Mouse (Mus musculus) T-cell, adult 2 months (primary cell): ENCODE data around the gene Aen.
A peak's percentile ranks its signal among the peaks of the same experiment; 100 is the strongest.

Experiments used
- DNase-seq: peaks from one replicate; pipeline ENCODE4 v3.0.0; 2022; ENCODE audit warnings: low spot score

Gene Aen

DNA sequence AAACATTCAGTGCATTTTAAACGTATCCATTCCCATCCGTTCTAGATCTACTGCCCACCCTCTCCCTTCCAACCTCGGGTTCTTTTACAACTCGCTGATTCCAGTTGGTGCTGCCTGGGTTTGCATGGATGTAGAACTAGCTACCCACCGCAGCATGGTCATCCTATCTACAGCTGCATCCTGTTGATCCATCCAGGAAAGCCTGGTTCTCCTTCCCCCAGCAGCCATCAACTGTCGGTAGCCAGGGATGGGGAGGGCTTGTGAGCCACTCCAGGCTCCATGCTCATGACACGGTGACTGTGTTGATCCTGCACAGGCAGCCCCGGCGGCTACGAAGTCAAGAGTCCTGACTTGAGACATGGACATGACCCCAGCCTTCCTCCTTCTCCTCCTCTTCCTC is 1.7 kb upstream of the Aen start:
- no peak for DNase-seq

DNA sequence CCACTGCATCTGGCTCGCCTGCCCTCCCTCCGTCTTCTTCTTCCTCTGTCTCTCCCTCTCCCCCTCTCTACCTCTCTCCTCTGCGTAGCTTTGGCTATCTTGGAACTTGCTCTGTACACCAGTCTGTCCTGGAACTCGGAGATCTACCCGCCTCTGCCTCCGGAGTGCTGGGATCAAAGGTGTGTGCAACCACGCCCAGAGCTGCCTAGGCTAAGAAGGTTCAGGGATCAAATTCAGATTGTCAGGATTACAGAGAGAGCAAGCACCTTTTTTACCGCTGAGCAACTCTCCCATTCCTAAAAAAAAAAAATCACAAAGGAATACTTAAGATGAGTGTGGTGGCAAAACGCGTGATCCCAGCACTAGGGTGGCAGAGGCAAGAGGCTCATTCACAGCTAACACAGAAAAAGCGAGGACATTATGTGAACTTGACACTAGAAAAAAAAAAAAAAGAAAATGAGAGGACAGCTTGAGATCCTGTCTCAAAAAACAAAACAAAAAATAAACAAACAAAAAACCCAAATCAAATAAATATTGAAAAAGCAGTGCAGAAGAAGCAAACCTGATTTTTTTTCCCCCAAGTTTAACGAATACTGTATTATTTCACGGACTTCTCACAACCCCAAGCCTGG is 517 bp upstream of the Aen start:
- DNase-seq: no peak

DNA sequence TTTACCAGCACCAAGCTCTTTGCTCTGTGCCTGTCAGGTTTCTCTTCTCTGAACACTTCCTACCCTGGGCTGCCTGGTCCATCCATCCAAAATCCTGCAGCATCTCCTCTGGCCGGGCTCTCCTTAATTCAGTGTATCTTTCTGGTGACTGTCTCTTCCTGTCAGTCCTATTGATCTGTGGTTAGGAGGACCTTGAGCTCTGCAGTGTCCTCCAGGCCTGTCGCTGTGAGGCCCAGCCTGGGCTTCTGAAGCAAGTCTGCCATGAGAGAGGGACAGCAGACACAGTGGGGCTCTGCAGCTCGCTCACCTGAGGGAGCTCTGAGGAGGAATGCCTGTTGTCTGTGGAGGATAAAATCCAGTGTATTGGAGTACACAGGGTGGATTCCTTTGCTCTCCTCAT is 1.9 kb downstream of the Aen start:
- DNase-seq: no peak

DNA sequence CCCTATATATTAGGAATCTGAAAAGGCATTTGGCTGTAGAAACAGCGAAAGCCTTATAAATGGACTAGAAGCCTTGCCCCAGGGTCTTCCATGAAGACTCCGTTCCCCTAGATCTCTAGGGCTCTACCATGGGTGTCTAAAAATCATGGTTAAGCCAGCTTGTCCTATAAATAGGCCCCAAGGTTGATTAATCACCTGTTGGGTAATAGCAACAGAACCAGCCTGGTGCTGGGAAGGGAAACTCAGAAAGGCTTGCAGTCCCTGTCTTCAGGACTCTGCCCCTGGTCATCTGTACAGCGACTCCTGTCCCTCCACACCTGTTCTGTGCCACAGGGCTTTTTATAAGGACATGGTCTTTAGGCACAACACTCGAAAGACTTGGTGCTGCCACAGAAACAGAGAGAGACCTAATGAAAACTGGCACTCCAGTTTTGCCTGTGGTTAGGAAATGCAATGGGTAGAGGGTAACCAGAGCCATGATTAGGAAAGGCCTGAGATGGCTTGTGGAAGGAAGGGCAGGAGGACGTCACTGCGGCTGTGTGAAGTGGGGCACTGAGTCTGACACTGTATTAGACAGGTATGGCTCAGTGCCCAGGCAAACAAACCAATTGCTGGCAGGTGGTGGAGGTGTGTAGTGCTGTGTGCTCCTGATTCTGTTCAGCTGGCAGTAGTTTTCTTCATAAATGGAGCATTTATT is 7.7 kb downstream of the Aen start:
- DNase-seq: no peak

DNA sequence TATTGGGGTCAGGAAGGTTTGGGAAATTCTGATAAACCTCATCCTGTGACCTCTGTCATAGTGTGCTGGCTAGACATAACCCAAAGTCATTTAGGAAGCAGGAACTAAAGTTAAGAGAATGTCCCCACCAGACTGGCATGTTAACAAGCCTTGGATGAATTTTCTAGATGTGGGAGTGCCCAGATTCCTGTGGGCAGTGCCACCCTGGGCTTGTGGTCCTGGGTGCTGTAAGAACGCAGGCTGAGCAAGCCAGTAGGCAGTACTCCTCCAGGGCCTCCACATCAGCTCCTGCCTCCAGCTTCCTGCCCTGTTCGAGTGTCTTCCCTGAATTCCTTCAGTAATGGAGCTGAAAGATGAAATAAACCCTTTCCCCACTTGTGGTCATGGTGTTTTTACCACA is 8.5 kb downstream of the Aen start:
- no peak for DNase-seq

DNA sequence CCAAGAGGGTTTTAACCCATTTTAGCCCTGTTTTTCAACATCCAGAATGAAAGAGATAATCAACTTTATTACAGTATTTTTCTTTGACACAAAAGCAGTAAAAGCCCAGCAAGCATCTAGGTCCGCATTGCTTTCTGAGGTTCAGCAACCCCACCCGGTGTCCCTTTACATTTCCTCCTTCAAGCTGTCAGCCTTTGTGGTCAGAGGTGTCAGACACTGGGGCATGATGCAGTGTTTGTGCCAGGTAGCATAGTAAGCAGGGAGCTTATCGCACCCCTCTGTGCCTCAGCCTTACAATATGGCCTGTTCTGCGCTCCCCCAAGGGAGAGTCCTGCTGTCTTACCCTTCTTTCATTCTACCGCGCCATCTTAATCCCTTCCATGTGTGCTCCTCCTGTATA is 13.4 kb downstream of the Aen start:
- DNase-seq: no peak

DNA sequence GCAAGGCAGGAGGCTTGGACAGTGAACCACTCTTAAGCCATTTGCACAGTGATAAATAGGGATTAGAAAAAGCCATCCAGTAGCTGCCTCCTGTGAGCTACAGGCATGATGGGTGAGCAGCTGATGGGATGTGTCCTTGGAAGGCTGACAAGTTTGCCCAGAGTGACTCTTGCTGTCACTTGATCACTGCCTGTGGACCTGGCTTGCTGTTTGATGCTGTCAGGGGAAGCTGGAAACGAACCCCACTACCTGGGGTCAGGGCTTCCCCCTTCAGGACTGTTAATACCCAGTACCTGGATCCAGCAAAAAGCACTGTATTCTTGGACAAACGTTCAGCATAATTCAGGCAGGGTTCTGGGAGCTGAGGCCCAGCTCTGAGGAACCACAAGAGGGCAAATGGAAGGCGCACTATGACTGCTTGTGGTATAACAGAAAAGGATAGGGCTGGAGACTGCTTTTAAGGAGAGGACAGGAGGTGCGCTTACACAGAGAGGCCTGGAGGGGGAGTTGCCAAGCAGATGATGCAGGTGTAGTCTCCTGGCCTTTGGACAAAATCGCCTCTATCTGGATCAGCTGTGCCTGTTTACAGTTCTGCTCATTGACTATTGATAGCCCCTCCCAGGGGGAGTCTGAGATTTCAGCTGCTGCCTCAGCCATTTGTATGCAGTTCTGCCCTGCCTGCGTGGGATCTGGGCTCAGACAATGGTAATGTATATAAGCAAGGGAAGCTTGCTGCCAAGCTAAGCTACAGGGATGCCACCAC is 14.9 kb downstream of the Aen start:
- peak; percentile 16 for DNase-seq

DNA sequence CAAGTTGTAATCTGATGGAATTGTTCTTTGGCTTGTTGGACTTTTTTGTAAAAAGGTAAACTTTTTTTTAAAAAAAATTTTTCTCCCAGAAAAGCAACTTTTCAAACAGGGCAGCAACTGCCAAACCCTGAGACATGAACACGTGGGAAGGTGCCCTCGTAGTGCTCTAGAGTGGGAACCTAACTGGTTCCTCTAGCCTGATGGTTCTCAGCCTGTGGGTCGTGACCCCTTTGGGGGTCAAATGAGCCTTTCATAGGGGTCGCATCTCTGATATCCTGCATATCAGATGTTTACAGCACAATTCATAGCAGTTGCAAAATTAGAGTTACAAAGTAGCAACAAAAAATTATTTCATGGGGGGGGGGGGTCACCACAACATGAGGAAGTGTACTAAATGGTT is 15.6 kb downstream of the Aen start:
- no peak for DNase-seq

DNA sequence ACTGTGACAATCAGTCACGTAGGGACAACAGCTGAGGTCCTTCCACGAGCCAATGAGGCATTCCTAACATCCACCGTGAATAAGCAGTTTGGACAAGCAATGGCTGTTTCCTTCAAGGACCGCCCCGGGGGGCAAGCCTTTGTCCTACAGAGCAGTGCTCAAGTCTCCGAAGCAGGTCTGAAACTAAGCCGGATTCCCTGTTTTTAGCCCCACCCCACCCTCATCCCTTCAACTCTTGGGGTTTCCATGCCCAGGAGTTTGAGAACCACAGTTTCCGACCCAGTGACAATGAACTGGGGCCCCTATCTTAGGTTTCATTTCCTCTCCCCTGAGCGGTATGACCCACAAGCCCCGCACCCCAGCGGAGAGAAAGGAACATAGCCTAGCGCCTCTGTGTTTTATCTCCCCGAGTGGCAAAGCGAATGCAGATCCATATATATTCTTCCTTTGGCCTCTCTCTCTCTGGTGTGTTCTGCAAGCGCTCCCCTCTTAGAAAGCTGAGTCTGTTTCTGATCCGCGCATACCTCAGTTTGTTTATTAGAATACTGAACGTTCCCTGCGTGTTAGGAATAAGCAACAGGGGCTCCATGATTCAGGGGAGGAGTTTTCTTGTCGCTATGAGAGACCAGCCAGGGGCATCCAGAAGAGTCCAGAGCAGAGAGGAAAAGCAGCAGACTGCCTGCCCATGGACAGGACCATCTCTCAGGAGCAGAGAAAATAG is 16.8 kb downstream of the Aen start:
- DNase-seq: peak; percentile 55

DNA sequence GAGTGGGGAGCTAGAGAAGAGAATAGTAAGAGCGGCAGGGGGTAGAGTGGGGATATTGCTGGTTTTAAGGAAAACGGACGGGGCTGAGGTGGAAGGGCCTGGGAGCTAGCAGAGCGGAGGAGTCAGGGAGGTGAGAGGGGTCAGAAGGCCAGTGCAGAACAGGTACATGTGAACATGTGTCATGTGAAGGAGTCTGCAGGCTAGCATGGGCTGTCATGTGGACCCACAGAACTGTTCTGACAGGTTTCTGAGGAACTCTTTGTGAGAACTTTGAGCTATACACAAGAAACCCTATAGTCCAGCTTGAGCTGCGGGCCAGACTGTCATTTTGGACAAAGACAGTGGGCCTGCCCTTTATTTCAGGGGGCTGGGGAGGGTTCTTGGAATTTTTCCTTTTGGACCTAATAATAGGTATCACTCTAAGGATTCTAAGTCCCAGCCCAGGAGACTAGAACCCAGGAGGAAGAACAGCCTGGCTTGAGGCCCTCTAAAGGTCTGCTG is 17.4 kb downstream of the Aen start, which contains the start of gene Isg20:
Gene Isg20 (plus strand): TSS at position 451 of the 501 bp plus-strand sequence.
- DNase-seq: no peak

DNA sequence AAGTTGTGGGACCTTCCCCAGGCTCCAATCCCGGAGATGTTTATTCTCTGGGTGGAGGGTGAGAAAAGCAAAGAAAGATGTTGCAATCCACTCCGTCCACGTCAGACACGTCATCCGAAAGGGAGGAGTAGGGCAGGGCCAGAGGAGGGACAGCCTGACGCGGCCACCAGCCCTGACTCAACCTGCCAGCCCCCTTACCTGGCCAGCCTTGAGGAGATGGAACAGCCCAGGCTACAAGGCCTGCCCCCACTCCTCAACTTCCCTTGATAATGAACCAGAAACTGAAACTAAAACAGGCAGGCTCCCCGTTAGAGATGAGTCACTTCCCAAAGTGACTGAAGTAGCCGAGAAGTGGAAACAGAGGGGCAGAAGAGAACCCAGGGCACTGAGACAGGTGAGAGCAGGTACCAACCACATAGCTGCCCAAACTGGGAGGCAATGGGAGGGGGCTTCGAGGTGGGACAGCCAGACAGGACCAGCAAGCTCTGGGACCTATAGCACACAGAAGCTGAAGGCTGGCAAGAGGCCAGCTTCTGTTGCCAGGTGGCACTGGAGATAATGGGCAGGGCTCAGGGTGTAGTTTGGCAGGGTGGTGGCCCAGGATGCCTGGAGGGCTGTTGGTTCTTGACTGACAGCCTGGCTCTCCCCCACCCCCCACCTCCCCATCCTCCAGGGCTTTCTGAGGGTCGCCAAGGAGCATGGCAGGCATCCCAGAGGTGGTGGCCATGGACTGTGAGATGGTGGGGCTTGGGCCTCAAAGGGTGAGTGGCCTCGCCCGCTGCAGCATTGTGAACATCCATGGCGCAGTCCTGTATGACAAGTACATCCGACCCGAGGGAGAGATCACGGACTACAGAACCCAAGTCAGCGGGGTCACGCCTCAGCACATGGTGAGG is 18.2 kb downstream of the Aen start:
- peak; percentile 60 for DNase-seq

DNA sequence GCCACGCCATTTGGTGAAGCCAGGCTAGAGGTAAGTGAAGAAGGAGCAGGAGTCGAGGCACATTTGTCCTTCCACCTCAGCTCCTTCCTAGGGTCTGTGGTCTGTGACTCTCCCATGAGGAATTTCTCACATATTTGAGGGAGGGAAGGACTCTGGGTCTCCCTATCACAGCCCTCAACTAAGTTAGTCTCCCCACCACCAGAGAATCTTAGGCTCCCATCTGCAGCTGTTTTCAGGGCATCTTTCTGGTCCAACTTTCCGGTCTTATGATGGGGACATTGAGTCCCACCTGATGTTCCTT is 18.8 kb downstream of the Aen start:
- no peak for DNase-seq

DNA sequence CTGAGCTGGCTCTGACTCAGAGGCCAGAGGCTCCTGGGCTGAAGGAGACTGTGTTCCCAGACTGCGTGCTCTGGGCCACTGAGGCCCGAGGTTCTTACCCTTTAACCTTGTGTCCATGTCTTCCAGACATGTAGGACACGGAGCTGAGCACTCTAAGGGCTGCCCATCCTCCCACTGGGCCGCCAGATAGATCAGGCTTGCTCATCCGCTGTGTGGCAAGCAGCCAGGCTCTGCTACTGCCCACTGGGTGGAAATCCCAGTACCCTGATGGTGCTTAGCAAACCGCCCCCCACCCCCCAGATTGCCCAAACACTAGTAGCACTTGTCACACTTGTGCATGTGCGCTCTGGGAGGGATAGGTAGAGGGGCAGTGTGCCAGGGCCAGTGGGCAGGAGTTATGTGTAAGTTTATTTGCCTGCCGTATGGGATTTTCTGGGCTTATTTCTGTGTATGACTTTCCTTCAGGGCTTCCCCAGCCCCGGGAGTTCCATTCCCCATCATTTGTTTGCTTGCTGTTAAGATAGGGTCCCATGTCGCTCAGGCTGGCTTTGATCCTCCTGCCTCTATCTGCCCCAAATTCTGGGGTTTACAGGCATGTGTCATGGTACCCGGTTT is 19.3 kb downstream of the Aen start:
- no peak for DNase-seq

DNA sequence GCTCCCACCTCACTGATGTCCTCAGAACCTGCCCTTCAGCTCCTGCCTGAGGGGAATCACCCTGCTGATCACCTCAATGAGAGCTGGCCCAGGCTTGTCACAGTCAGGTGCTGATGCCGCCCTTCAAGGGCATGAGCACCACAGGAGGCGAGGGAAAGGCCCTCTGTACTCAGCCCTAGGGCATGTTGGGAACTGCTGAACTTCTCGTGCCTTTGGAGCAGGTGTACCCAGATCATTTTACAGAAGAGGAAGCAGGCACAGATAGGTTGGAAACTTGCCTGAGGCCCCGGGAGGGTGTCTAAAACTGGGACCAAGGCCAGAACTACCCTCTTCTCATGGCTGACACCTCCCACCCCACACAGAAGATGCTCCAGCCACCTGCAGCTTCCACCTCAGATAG is 23.0 kb downstream of the Aen start:
- no peak for DNase-seq

DNA sequence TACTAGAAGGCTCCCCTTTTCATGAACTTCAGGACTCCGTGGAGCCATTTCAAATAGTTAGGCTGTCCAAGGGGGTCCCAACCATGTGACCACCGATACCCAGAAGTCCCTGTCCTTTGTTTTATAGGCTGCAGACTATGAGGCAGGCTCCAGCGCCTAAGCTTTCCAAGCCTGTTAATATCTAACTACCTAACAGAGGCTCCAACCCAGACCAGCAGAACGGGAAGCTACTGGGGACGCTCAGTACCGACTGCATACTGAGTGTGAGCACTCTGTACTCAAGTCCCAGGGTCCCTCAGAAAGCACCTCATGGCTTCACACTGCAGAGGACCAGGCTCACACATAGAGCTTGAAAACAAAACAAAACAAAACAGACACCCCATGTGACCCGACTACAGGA is 26.9 kb downstream of the Aen start:
- no peak for DNase-seq

DNA sequence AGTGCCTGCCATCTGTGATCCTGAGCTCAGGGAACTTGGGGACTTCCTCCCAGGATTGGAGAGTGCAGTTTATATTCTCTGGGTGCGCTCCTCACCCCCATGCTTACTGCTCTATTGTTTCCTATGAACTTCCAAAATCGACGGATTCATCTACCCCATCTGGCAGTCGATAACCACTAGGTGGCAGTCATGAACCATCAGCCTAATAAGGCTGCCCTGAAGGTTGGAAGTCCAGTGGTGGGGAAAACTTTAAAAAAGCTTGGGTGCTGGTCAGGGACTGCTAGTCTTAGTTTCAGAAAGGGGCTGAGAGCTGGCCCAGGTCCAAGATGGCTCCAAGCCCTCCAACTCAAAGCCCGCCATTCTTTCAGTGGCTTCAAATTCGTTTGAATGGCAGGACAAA is 28.6 kb downstream of the Aen start:
- peak; percentile 27 for DNase-seq

DNA sequence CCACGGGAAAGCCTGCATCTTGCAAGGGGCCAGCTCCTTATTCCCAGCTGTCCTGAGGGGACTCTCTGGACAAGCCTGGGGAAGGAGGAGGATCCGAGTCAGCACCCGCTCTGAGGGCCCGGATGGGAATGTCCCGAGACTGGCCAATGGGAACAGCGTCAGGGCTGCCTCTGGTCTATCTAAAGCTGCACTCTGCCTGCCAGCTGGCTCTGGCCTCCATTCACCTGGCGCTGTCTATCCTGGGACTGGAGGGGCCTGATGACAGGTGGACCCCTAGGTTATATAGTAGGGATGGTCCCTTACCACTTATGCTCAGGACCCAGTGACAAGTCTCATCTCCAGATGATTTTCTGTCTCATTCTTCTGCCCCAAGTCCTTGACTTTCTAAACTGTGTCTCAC is 29.1 kb downstream of the Aen start:
- no peak for DNase-seq

DNA sequence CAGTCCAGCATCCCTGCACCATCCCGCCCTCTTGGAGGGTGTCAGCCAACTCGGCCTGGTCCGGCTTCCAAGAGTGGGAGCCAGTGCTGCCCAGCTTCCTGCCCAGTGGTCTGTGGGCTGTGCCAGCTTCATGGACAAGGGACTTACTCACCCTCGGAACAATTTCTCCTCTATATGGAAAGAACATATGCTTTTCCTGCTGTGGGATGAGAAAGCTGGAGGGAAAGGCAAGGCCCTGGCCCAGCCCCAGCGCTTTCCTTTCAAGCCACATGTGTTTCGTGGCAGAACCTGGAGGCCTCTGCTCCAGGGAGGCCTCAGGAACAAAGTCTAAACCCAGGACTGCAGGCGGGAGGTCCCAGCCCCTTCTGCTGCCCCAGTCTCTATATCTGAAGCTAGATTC is 30.0 kb downstream of the Aen start:
- DNase-seq: no peak

DNA sequence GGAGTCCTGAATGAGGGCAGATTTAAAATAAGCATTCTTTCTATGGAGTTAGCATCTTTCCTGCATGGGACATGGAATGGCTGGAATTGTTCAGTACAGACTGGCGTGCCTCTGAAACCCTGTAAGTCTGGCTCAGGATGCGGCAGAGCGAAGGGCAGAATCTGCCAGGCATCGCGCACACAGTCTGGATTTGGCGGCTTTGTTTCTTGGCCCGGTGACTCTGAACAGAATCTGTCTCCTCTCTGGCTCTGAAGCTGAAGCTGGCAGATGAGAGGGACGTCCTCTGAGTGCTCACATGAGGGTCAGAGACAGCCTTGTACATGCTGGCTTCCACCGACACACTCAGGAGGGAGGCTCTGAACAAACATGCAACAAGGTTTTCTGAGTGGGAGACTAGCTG is 30.5 kb downstream of the Aen start:
- no peak for DNase-seq

DNA sequence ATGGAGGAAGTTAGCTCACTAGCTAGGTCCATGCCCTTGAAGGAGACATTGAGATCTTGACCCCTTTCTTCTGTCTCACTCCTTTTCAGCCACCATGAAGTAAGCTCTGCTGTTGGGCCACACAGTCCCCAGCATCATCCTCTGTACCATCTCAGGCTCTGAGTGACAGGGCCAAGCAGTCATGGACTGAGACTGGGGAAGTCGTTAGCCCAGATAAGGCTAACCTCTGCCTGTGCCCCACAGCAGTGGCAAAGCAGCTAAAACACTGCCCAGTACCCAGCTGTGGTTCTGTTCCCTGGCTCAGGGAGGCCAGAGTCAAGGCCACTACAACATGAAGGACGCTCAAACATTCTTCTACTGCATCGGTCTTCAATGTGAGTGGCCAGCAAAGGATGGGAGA is 31.6 kb downstream of the Aen start:
- no peak for DNase-seq

DNA sequence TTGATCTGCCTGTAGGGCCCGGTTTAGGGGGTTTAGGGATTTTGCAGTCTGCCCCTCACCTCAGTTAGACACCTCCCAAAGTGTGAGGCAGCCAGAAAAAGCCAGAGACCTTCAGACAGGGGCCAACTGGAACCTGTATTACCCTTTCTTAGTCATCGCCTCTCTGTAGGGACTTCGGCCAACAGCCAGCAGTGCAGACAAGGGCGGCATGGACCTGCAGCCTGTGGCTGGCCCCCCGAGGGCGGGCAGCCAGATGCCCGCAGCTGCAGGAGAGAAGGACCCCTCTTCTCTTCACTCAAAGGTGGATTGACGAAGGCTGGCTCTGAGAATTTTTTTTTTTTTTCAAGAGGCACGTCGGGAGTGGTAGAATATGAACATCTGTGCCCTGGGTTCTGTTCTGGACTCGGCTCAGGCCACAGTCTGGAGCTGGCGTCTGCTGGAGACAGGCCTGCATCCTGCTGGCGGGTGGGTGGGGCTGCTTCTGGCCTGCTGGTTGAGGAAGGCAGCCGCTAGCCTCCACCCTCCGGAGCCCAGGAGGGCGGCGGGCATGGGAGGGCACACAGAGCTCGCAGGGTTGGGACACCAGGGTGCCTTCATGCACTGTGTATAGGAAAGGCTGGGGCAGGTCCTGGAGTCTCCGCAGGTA is 43.4 kb downstream of the Aen start:
- DNase-seq: no peak
